Mouse (Mus musculus) limb, embryonic 13.5 days (tissue): ENCODE data around the gene Hdac5. TPM values are rescaled to one million over a fixed set of nuclear protein-coding genes. Genes with fewer than 3 reads are reported as not detected.
A peak's percentile ranks its signal among the peaks of the same experiment; 100 is the strongest.

Experiments used
- ATAC-seq: fragments of 200-750 bp; cut with Nextera tagmentation; 2 replicates; pipeline ENCODE4 v1.8.0; 2017; ENCODE audit warnings: low read depth, moderate number of reproducible peaks, moderate TSS enrichment; ENCODE audit not compliant: low FRiP score
- H3K27ac ChIP-seq: fragments of 300-500 bp; sonication (generic); 2 replicates; pipeline ENCODE4 v1.5.1; 2015; ENCODE audit warnings: inconsistent platforms, mild to moderate bottlenecking, moderate library complexity
- H3K27me3 ChIP-seq: fragments of 300-500 bp; sonication (generic); 2 replicates; pipeline ENCODE4 v1.6.1; 2015; ENCODE audit warnings: mild to moderate bottlenecking, inconsistent platforms
- H3K36me3 ChIP-seq: fragments of 300-500 bp; sonication (generic); 2 replicates; pipeline ENCODE4 v1.6.1; 2015; ENCODE audit warnings: inconsistent platforms, mild to moderate bottlenecking, moderate library complexity
- H3K4me1 ChIP-seq: fragments of 300-500 bp; sonication (generic); 2 replicates; pipeline ENCODE4 v1.6.1; 2015; ENCODE audit warnings: inconsistent platforms
- H3K4me2 ChIP-seq: fragments of 300-500 bp; sonication (generic); replicated peaks from 2 replicates; pipeline ENCODE4 v1.6.1; 2015; ENCODE audit warnings: inconsistent platforms, mild to moderate bottlenecking, moderate library complexity
- H3K4me3 ChIP-seq: fragments of 300-500 bp; sonication (generic); 2 replicates; pipeline ENCODE4 v1.5.1; 2015; ENCODE audit warnings: moderate library complexity, mild to moderate bottlenecking, inconsistent platforms
- H3K9ac ChIP-seq: fragments of 300-500 bp; sonication (generic); 2 replicates; pipeline ENCODE4 v1.6.1; 2015; ENCODE audit warnings: mild to moderate bottlenecking, inconsistent platforms
- H3K9me3 ChIP-seq: fragments of 300-500 bp; sonication (generic); 2 replicates; pipeline ENCODE4 v1.6.1; 2016; ENCODE audit warnings: inconsistent platforms
- whole genome bisulfite sequencing: fragments of 180-500 bp; shearing (Covaris S2); methylation state at CpG from one replicate; pipeline ENCODE4 v1.1.7; 2015; 5-methylcytosine and 5-hydroxymethylcytosine counted together
- polyA plus RNA-seq: library from polyadenylated mRNA; unstranded; fragments of >200 nt; fragmentation: Nextera tagmentation; extraction: Ambion mirVana; gene quantifications from 2 replicates; pipeline ENCODE4 v1.2.1, GENCODE M21; 2015

The Hdac5 gene
- polyA plus RNA-seq, 1 experiment from 2014 or later = 68.6 TPM

DNA sequence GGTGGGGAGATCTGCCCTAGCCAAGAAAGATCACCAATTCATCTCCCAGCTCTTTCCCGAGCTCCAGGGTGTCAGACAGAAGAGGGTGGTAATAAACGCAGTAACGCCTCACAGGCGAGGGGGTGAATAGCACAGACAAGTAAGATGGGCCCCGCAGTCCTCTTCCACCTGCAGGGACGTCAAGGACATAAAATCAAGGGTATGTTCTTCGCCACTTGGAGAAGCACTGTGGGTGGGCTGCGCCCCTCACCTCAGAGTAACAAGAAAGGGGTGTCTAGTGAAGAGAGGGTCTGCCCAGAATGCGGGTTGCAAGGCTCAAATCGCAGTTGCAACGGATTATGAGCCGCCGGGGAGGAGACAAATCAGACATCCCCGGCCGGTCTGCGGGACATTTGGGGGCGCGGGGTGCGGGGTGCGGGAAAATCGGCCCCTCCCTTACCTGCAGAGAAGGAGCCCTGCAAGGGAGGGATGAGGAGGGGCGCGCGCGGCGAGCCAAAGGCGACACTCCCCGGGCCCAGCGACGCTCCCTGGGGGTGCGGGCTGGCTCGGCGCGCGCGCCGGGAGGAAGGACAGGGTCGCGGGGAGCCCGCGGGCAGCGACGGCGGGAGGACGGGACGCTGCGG lies 524 bp downstream of the Hdac5 start:
- Histone ChIP-seq H3K27me3 (peaks cover 10% of the 10 kb centered on the region; the same call in 1 of the 2 replicates), H3K4me3 (peak overlapping the region; percentile 77), H3K4me1 (peaks cover 48% of the 10 kb centered on the region), H3K27ac (peak overlapping the region; percentile 73), H3K9me3 (no peaks in the 10 kb centered on the region), H3K36me3 (no peaks in the 10 kb centered on the region), H3K9ac (peak overlapping the region; percentile 91), H3K4me2 (peak overlapping the region; percentile 87)
- peak; percentile 43 for ATAC-seq
- under 1% methylated on average over 45 of the region's 47 CpGs for WGBS

DNA sequence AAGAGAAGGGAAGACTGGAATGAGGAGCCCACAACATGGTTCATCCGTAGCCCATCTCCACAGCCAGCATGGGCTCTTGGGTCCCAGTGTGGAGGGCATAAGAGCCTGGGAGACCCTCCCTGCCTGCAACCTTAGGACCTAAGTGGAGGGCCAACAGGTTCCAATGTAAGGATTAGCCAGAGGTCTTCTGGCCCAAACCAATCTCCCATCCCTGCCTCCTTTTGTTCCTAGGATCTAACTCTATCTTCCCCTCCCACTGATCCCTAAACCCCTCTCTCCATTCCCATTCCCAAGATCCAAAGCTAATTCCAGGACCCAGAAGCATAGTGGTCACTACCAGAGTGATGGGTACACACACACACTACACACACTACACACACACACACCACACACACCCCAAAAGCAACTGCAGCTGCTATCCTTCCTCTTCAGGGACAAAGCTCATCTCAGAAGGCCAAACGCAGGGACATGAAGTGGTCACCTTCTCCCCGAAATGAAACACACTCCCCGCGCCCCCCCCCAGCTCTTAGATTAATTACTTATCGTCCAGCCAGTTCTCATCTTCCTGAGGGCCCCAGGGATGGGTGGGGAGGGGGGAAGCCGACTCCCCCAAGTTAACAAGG lies 1.2 kb downstream of the Hdac5 start:
- Histone ChIP-seq H3K9ac (peak overlapping the region; percentile 91), H3K36me3 (peaks cover 6% of the 10 kb centered on the region; the same call in 1 of the 2 replicates), H3K4me1 (peaks cover 52% of the 10 kb centered on the region), H3K27me3 (peaks cover 10% of the 10 kb centered on the region; the same call in 1 of the 2 replicates), H3K4me3 (peak overlapping the region; percentile 77), H3K4me2 (peak overlapping the region; percentile 87), H3K27ac (no peak overlapping the region), H3K9me3 (no peaks in the 10 kb centered on the region)
- 22% methylated on average over 7 of the region's 7 CpGs for WGBS
- ATAC-seq = no peak

DNA sequence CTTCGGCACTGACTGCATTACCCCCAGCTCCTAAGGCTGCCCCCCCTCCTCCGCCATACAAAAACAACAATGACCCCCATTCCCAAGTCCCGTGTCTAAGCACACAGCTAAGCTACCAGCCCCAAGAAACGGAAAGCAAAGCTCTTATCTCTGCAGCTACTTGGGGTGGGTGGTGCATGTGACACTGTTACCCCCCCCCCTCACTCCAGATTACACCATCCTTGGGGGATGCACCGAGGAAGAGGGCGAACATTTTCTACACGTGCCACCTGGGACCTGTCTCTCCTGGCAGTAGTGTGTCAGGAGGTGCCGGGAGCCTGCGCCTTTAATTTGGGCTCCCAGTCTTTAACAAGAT lies 1.8 kb downstream of the Hdac5 start:
- 45% methylated on average over 9 of the region's 9 CpGs for WGBS
- Histone ChIP-seq H3K4me2 (peak overlapping the region; percentile 87), H3K9me3 (no peaks in the 10 kb centered on the region), H3K4me3 (peak overlapping the region; percentile 77), H3K9ac (peak overlapping the region; percentile 51; the same call in 1 of the 2 replicates), H3K27ac (no peak overlapping the region), H3K4me1 (peaks cover 58% of the 10 kb centered on the region), H3K27me3 (peaks cover 10% of the 10 kb centered on the region; the same call in 1 of the 2 replicates), H3K36me3 (peaks cover 8% of the 10 kb centered on the region; the same call in 1 of the 2 replicates)
- no peak for ATAC-seq

DNA sequence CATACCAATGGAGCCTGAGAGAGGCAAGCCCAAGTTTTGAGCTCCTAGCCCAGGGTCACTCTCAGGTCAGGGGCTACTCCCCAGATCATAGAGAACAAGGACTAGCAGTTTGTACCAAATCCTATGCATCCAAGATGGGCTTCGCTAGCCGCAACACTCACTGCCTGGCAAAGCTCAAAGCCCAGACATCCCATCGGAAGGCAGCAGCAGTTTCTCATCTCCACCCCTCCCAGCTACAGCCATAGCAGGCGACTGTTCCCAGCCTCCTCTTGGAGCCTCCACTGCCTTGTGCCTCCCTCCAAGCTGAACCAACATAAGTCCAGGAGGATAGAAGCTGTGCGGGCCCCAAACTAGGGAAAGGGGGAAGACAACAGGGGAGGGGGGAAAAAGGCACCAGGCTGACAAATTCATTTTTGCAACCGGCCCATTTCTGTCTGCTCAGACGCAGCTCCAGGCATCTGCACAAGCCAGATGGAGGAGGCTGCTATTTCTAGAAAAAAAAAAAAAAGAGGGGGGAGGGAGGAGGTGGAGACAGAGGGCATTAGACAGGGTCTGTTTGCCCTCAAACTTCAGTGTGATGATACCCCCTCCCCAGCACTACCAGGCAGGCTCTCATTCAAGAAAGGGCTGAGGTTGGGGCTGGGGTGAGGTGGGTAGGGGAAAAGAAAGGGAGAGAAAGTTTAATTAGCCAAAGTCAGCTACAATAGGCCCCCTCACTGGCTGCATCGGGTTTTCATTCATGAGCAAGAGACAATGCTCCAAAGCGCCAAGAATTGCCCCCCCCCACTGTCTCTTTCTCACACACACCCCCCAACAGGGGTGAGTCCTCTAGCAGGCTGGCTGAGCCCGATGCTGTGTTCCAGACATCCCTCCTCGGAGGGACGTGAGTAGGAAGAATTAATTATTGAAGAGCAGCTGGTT lies 2.4 kb downstream of the Hdac5 start:
- WGBS = 21% methylated on average over 12 of the region's 12 CpGs
- peaks cover 10% of the 10 kb centered on the region; the same call in 1 of the 2 replicates for H3K27me3 ChIP-seq
- peaks cover 62% of the 10 kb centered on the region for H3K4me1 ChIP-seq
- H3K27ac ChIP-seq = no peak overlapping the region; the same call in 1 of the 2 replicates
- peak overlapping the region; percentile 51 for H3K9ac ChIP-seq
- peaks cover 8% of the 10 kb centered on the region; the same call in 1 of the 2 replicates for H3K36me3 ChIP-seq
- peak overlapping the region; percentile 87 for H3K4me2 ChIP-seq
- H3K4me3 ChIP-seq = peak overlapping the region; percentile 77
- no peaks in the 10 kb centered on the region for H3K9me3 ChIP-seq
- ATAC-seq = no peak

DNA sequence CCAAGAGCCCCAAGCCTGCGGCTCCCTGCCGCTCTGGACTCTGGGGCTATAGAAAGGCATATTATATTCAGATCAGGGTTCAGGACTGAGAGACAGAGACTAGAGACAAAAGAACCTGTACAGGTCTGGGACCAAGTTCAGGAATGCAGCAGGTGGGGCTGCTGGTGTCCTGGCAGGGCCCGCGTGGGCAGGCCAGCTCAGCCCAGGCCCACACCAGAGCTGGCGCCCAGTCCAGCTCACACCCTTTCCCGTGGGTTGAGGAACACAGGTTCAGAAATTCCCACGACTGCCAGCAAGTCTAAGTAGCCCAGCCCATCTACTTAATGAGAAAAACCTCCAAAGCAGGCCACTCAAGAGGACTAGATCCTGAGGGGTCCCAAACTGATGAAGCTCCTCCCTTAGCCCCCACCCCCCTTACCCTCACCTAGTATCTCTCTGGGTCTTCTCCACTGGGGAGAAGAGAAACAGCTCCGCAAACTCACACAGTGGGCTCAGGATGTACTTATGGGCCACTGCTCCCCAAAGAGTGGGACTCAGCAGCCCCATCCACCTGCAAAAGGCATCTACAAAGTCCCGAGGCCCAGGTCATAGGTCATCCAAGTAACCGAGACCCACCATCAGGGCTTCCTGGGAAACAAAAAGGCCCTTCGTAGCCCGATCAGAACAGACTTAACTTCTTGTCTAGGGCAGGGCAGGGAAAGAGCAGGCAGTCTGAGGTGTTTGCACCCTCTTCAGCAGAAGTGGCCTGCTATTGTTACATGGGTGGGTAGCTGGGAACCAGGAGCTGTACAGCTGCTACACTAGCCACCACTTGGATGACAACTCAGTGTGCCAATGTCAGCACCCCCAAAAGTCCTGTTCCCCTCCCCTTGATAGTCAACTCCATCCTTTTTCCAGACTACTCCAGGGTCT lies 3.6 kb downstream of the Hdac5 start:
- H3K4me2 ChIP-seq = no peak overlapping the region

DNA sequence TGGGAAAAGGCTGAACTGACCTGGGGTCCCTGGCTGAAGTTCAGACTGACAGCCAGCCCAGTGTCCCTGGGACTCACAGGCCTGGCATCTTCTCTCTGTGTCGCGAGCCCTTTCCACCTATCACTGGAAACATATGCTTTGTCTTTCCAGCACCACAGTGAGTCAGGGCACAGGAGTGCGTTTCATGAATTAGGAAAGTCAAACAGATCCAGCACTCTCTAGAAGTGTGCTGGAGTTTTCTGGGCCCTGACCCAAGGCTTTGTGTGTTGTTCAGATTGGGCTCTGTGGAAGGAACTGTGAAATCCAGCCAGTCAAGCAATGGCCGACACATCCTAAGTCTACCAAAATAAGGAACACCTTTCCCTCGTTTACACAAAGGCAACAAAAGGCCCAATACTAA lies 4.7 kb downstream of the Hdac5 start:
- Histone ChIP-seq H3K27ac (no peak overlapping the region), H3K4me2 (peak overlapping the region; percentile 55; the same call in 1 of the 2 replicates), H3K9ac (0 out of 2 replicates have a peak overlapping the region, but pooled peaks have one; percentile 37), H3K27me3 (peaks cover 10% of the 10 kb centered on the region; the same call in 1 of the 2 replicates), H3K36me3 (peaks cover 21% of the 10 kb centered on the region), H3K4me1 (peaks cover 63% of the 10 kb centered on the region), H3K9me3 (no peaks in the 10 kb centered on the region), H3K4me3 (no peak overlapping the region)
- ATAC-seq = no peak
- WGBS = 67% methylated on average over 5 of the region's 5 CpGs

More for the DNA sequence above, 3.6 kb downstream of the Hdac5 start:
- H3K27ac ChIP-seq = no peak overlapping the region
- H3K9me3 ChIP-seq = no peaks in the 10 kb centered on the region
- peaks cover 17% of the 10 kb centered on the region for H3K36me3 ChIP-seq
- 75% methylated on average over 12 of the region's 12 CpGs for WGBS
- peaks cover 62% of the 10 kb centered on the region for H3K4me1 ChIP-seq
- peaks cover 10% of the 10 kb centered on the region; the same call in 1 of the 2 replicates for H3K27me3 ChIP-seq
- no peak for ATAC-seq
- no peak overlapping the region for H3K4me3 ChIP-seq
- peak overlapping the region; percentile 51; the same call in 1 of the 2 replicates for H3K9ac ChIP-seq

DNA sequence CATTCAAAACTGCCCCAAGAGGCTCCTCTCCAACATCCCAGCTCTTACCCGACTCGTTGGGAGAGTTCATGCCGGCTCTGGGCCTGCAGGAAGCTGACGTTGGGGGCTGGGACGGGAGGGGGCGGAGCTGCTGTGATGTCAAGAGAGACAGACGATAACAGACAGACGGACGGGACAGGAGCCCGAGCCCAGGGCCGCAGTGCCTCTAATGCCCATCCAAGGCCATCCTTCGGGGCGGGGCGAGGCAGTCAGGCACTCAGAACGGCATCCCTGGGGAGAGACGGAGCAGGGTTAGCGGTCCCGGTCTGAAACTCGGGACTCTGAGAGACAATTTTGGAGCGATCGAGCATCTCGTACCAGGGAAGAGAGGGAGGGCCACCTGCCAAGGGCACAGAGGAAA lies 5.3 kb downstream of the Hdac5 start:
- H3K27me3 ChIP-seq = peaks cover 10% of the 10 kb centered on the region; the same call in 1 of the 2 replicates
- peak overlapping the region; percentile 55 for H3K4me2 ChIP-seq
- H3K36me3 ChIP-seq = peaks cover 26% of the 10 kb centered on the region
- no peaks in the 10 kb centered on the region for H3K9me3 ChIP-seq
- no peak overlapping the region for H3K27ac ChIP-seq
- H3K9ac ChIP-seq = 0 out of 2 replicates have a peak overlapping the region, but pooled peaks have one; percentile 37
- H3K4me3 ChIP-seq = peak overlapping the region; percentile 14; the same call in 1 of the 2 replicates
- ATAC-seq = no peak
- peaks cover 68% of the 10 kb centered on the region for H3K4me1 ChIP-seq
- WGBS = 13% methylated on average over 22 of the region's 22 CpGs

DNA sequence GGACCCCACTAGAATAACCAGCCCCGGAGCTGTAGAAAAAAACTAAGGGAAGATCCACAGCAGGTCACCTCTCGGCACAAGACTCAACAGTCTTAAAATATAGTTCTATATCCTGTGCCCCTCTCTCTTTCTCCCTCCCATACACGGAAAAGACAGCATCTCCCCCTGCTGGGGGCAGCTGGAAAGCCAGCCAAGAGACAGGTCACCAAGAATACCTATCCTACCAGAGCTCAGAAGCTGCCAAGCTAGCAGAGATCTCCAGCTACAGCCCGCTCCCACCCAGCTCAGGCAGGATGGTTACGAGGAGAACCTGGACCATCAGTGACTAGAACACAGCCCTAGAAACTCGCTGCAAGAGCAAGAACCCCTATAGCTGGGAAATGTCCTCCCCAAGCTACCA lies 6.8 kb downstream of the Hdac5 start:
- H3K4me1 ChIP-seq = peaks cover 72% of the 10 kb centered on the region

DNA sequence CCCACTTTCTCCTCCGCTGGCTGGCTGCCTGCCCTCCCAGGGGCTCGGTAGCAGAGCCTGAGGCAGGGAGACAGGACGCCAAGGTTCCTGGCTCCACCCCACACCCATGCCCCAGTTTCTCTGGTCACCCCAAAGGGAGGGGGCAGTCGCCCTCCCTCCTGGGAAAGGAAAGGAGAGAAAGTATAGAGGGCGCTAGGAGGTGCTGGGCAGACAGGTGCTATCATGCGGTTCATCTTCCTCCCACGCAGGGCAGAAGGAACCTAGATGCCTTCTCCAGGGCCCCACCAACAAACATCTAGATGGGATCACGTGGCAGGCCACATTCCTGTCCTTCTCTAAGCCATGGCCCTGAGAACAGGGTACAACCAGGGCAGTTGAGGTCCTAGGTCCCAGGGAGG lies 8.0 kb downstream of the Hdac5 start:
- no peaks in the 10 kb centered on the region for H3K9me3 ChIP-seq
- 77% methylated on average over 8 of the region's 8 CpGs for WGBS
- H3K27me3 ChIP-seq = no peaks in the 10 kb centered on the region
- peaks cover 28% of the 10 kb centered on the region for H3K36me3 ChIP-seq
- no peak overlapping the region for H3K27ac ChIP-seq
- no peak overlapping the region for H3K4me3 ChIP-seq
- H3K4me1 ChIP-seq = peaks cover 72% of the 10 kb centered on the region
- ATAC-seq = no peak
- H3K9ac ChIP-seq = no peak overlapping the region
- H3K4me2 ChIP-seq = no peak overlapping the region

More for the DNA sequence above, 6.8 kb downstream of the Hdac5 start:
- 25% methylated on average over 6 of the region's 6 CpGs for WGBS
- Histone ChIP-seq H3K27ac (no peak overlapping the region), H3K27me3 (peaks cover 1% of the 10 kb centered on the region; the same call in 1 of the 2 replicates), H3K4me2 (no peak overlapping the region), H3K9me3 (no peaks in the 10 kb centered on the region), H3K4me3 (no peak overlapping the region), H3K36me3 (peaks cover 28% of the 10 kb centered on the region), H3K9ac (0 out of 2 replicates have a peak overlapping the region, but pooled peaks have one; percentile 4)
- no peak for ATAC-seq

DNA sequence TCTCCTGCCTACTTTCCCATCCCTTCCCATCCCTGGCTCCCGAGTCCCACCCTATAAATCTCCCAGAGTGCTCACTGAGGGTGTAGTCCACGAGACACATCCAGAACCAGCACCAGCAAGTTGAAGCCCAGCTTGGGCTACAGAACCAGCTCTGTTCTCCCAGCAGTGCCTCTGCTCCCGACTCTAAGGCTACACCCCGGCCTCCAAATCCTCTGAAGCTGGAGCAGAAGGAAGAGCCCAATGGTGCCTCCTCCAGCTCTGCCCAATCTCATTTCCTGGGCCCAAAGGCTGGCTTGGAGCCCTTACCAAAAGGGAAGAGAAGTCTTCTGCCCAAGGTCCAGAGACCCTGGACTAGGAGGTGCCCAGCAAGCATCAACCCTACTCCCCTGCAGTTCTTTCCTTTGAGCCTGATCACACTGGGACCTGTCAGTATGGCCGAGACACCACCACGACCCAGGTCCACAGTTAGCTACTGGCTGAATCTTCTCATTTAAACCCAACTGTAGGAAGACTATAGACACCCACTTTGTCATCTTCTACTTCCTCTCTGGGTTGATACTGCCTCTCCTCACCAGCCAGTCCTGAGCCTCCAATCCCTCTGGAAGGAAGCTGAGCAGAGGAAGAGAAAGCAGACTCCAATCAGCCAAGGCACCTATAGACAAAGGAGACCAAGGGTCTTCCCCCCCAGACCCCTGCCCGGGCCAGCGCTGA lies 8.6 kb downstream of the Hdac5 start:
- no peak overlapping the region for H3K27ac ChIP-seq
- no peak overlapping the region for H3K4me2 ChIP-seq
- H3K4me3 ChIP-seq = no peak overlapping the region
- 77% methylated on average over 8 of the region's 8 CpGs for WGBS
- H3K27me3 ChIP-seq = no peaks in the 10 kb centered on the region
- peaks cover 28% of the 10 kb centered on the region for H3K36me3 ChIP-seq
- no peaks in the 10 kb centered on the region for H3K9me3 ChIP-seq
- peaks cover 72% of the 10 kb centered on the region for H3K4me1 ChIP-seq
- no peak for ATAC-seq
- no peak overlapping the region for H3K9ac ChIP-seq
